Mouse (Mus musculus) heart, adult 2 months (tissue): ENCODE measurements around the gene Plpp7.

Experiments
- CTCF ChIP-seq: fragments of 200-600 bp; IDR thresholded peaks from 2 replicates; pipeline ENCODE4 v1.8.1; 2022; ENCODE audit warnings: antibody characterized with exemption, mild to moderate bottlenecking, moderate library complexity
- EP300 ChIP-seq: fragments of 200-500 bp; IDR thresholded peaks from 2 replicates; pipeline ENCODE4 v1.6.1; 2011; ENCODE audit warnings: low read depth, low read length, control low read depth; ENCODE audit not compliant: insufficient read depth
- POLR2A ChIP-seq: fragments of 200-500 bp; IDR thresholded peaks from 2 replicates; pipeline ENCODE4 v1.6.1; 2011; ENCODE audit warnings: mild to moderate bottlenecking, low read depth, low read length, control low read depth; ENCODE audit not compliant: insufficient read depth

GRCm38 (mm10) chr2:32057794-32058193 lies 37.5 kb upstream of the Plpp7 start:
- TF ChIP-seq CTCF (no peak), POLR2A (no peak), EP300 (no peak)
